ENCODE assay signal across 8 mouse cellular contexts in genomic region chr6:54771171-54771570, GRCm38 (mm10).
A peak's percentile ranks its signal among the peaks of the same experiment; 100 is the strongest.
DNase-seq lines count a peak whose midpoint lies in the region.

No protein-coding gene starts in this region.

- peak; percentile 20 for DNase-seq in kidney, postnatal 14 days
- no peak for DNase-seq in kidney, postnatal 4 days
- DNase-seq in brain, adult 2 months (ENCODE audit: low read depth, low spot score) = peak; percentile 39
- DNase-seq in heart, adult 9 months (ENCODE audit: low spot score in 2 of 2) = peak; percentile 24 to 58
- DNase-seq in lung, adult 18-20 months = peak; percentile 51 to 68
- DNase-seq in right cerebral cortex, adult 18-20 months = no peak
- no peak for DNase-seq in right cerebral cortex, adult 2 months (ENCODE audit: low spot score in 2 of 2)
- DNase-seq in spleen, postnatal 14 days (ENCODE audit: low spot score in 2 of 2) = no peak

Comparison
In these comparisons a context has a peak if more than half of its experiments do, and no peak if none do; other contexts are left out.
1. DNase-seq: peak in kidney, postnatal 14 days (single experiment), brain, adult 2 months (single experiment), heart, adult 9 months (2 of 2) and lung, adult 18-20 months (2 of 2); none in kidney, postnatal 4 days (0 of 2), right cerebral cortex, adult 18-20 months (single experiment), right cerebral cortex, adult 2 months (0 of 2) and spleen, postnatal 14 days (0 of 2).